Mouse (Mus musculus) lung, postnatal 4 days (tissue): ENCODE measurements around the gene Pde4b.

ENCODE experiments used
- DNase-seq, 2 experiments: peaks; one replicate each; pipeline ENCODE4 v3.0.0; 2021

Gene Pde4b

DNA sequence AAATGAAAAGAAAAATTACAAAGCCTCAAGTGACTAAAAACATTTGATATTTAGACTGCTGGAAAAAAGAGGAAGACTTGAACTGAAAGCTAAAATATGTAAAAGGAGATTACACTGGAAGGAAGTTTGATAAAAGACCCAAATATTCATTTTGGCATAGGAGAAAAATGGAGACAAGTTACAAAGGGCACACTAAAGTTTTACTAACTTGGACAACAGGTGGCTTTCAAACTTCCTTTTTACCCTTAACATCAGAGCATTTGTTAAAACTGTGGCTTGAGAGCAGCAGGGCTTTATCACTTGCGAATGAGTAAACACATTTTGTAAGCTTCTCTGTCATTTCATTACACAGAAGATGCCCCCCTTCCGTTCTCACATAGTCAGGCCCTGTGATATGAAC, 492.4 kb downstream of the Pde4b start:
- DNase-seq: no peak

DNA sequence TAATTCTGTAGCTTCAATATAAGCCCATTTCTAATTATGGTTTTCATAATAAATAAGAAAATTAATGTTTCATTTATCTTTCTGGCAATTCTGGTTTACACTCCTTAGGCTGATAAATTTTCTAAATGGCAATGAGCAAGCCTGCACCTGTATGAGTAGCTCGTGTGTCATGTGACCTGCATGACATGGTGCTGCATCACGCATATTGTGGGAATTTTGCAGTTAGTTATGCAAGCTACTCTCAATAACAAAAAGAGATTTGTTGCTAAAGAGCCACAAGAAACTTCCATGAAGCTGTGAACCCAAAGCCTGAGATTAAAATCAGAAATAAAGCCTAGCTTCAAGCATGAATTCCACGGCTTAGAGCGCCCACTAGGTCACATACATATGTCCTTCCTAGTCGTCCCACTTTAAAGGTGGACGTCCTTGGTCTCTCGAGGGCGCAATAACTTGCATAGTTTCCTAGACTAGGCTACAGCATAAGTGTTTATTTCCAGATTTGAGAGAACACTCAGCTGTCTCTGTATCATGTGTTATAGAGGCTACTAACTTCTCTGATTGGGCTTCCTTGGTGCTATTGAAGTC, 494.9 kb downstream of the Pde4b start:
- no peak for DNase-seq

DNA sequence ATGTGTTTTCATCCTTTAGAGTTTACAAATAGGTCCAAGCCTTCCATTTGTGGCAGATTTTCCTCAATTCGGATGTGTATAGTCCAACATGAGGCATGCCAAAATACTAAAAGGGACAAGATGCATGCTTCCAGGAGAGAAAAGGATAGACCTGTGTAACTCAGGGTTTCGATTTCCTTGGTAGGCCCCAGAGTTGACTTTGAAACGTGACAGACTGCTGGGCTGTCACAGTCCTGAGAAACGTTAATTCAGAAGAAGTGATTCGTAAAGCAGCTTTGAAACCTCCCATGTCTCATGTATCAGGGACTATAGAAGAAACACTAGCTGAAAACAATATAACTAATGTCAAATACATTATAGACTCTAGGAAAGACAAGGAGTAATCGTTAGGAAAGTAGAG, 495.6 kb downstream of the Pde4b start:
- DNase-seq: no peak

DNA sequence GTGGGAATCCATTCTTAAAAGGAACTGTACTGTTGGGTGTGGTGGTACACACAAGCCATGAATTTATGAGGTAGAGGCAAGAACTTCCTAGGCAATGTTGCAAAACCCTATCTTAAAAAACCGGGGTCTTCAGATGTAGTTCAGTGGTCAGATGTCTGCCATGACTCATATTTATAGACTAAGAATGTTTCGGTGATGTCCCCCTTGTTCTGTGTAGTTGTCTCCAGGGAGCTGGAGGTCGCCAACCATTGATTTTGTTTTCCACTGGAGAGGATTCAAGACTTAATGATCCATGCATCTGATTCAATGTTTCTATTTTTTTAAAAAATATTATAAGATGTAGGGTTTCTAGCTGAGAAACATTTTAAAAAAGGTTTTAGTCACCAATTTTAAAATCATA, 496.1 kb downstream of the Pde4b start:
- no peak for DNase-seq

DNA sequence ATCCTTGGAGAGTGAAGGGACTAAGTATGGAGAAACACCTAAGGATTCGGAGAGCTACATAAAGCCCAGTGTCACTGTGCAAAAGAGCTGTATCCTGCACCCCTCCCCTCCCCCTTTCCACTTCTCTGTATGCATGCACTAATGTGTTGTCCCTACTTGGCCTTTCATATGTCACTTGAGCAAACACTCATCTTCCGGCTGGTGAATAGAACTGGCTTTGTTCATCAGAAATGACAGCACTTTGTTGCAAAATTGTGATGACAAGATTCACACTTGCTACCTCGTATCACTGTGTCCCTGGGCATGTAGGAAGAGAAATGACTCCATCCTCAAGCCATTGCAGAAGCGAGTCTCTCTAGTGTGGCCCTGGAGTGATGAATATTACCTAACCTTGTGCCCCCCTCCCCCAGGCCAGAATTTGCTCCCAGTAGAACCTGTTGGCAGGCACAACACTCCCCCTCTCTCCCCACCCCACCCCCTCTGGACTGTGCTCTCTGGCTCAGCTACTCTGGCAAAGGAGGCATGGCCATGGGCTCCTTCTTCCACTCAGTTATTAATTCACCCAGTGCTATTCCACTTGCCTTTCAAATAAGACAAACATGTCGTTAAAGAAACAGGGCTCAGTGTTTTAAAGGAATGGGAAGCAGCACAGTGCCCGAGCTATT, 497.4 kb downstream of the Pde4b start:
- DNase-seq: no peak

DNA sequence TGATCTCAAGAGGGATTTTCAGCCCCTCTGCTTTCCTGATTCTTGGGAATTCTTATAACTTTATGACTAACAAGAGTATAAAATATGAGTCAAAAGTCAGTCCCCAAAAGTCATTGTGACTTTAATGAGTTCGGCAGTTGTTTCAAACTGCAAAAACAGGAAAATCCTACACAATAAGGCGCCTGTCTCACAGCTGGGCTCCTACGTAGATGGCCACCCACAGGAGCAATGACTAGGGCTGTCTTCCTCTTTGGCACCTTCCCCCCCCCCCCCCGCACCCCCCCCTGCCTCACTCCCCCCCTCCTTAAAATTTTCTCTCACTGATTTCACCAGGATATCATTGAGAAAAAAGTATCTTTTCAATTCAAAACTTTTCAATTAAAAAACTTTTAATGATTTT, 498.2 kb downstream of the Pde4b start:
- DNase-seq: no peak

DNA sequence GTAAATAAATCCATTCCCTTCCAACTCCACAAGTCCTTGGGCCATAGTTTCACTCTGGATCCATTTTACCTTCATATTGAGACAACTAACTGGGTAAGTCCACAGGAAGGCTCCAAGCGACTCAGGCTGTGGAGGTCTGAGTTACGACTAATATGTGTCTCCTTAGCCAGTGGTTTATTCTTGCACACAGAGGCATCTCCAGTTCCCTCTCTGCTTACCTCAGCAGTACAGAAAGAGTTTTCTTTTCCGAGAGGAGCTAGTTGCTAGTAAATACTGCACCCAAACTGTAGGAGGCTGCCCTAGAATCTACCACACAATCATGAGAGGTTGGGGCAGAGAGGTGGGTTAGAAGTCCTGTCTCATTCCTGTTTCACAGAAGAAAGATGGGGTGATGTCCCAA, 499.4 kb downstream of the Pde4b start:
- DNase-seq: no peak

DNA sequence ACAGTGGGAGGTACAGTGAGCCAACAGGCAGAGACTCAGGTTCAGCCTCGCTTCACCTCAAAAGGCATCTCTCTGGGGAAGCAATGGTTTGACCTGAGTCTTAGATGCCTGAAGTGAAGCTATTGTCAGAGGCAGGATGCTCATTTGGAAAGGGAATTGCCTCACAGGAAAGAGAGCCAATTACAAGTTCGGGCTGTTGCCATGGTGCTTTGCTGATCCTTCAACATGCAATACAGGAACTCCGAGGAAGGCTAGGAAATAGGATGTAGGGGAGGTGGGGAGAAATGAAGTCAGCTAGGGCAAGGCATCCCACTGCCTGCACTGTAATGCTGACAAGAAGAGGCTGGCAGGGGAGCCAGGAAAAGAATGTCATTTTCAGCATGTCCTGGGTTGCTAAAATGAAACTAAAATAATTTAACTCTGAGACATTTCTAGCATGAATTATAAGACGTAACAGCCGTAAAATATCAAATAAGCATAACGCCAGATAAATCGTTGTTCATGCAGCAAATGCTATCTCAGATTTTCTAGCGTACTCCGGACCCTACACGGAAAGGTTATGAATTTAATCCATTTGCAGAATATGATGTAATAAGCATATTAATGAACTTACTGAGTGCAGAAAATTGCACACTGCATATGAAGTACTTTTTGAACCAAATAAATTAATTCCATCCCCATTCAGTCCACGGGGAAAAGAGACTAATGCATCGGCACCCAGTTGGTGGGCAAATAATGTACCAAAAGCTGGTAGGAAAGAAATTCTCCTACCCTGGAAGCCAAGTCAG, 501.5 kb downstream of the Pde4b start:
- DNase-seq: peak; percentile 43 to 54

DNA sequence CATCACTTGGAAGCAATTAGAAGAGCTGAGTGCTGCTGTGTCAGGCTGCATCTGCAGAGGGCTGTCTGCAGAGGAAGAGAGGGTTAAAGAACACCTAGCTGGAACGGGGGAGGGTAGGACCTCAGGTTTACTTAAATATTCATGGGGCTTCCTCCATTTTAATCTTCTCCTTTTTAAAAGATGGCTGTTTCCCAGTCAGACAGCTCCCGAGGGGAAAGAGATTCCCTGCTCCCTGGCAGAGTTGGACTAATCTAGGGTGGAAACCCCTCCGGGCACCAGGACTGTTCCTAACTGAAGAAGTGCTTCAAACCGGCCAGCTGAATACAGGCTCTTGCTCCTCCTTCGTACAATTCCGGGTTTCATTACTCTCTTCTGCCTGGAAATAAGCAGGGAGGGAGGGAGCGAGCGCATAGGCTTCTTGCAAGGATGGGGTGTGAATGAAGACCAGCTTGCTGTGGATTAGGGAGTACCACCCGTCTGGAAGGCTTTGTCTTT, 502.2 kb downstream of the Pde4b start:
- no peak for DNase-seq

DNA sequence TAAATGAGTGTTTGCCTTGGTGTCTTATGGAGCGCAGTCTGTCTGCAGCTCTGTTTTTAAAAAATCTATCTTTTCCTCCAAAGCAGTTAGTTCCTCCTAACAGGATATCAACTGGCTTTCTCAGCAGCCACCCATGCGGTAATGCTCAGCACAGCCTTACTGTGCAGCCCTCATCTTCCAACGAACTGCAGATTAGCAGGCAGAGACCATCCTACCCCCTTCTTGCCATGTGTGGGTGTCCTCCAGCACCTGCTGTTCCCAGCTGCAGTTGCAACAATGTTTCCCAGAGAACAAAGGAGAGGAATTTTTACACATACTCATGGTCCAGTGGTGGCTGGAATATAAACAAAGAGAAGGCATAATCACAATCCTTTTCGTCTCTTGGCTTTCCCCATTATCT, 504.5 kb downstream of the Pde4b start:
- no peak for DNase-seq

DNA sequence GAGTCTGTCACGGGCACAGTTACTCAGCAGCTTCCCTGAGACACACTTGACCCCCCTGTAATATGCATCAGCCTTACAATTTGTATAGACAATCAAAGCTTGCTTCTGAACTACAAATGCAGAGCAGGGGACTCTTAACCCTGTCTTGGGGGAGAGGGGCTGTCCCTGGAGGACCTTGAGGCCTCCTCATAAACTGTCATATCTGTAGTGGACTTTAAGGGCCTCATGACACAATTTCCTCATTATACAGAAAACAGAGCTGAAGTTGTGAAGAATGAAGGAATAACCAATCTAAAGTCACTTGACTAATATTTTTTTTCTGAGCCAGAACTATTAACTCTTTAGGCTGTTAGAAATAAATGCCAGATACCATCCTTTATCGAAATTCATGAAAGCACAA, 505.2 kb downstream of the Pde4b start:
- DNase-seq: no peak

DNA sequence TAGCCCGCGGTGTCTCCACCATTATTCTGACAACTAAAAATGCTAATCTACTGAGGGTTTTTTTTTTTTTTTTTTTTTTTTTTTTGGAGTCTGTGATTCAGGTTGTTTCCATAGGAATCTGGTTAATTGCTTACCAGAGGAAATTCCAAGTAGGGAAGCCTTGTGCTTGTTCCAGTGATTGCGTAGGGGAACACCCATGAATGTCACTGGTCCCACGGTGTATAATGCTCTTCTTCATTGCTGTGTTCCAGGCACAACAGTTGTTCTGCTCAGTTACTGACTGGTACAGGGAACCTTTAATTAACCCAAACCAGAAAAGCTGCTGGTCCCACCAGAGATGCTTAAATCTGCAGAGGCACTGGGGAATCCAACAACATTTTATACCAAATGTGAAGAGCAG, 506.3 kb downstream of the Pde4b start:
- no peak for DNase-seq

DNA sequence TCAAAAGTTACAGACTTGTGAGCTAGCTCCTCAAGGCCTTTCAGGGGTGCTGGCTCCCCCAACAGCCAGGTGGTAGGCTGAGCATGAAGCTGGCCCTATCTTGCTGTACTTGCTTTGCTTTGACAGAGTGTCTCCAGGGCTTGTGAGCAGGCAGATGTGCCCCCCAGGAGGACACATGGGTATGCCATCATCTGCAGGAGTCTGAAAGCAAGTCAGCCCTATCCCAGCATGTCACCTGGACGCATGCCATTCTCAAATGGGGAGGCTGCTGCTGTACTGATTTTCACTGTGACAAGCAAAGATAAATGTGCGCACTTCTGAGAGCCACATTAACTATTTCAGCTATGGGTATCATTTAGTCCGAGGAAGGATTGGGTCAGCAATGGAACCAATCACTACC, 507.2 kb downstream of the Pde4b start:
- DNase-seq: no peak

DNA sequence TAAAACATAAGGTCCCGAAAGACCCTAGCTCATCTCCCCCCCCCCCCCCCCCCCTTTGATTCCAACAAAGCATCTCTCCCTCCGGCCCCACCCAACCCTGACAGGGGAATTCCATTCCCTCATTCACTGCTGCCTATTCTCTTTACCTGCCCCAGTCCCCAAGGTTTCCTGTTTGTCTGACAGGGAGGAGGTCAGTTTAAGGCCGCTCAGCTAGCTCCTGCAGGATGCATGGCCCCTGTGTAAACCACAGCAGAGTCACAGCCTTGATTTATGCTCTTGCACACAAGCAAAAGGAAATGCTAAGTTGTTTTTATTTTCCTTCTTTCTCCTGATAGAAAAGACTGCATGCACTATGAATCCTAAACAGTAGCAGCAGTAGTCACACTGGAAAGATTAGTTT, 516.6 kb downstream of the Pde4b start:
- DNase-seq: peak in 1 of 2 experiments; percentile 34

DNA sequence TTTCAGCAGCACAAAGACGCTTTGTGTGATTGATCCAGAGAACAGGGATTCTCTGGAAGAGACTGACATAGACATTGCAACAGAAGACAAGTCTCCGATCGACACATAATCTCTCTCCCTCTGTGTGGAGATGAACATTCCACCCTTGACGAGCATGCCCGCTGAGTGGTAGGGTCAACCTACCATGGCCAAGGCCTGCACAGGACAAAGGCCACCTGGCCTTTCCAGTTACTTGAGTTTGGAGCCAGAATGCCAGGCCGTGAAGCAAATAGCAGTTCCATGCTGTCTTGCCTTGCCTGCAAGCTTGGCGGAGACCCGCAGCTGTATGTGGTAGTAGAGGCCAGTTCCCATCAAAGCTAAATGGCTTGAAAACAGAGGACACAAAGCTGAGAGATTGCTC, 517.9 kb downstream of the Pde4b start:
- no peak for DNase-seq

DNA sequence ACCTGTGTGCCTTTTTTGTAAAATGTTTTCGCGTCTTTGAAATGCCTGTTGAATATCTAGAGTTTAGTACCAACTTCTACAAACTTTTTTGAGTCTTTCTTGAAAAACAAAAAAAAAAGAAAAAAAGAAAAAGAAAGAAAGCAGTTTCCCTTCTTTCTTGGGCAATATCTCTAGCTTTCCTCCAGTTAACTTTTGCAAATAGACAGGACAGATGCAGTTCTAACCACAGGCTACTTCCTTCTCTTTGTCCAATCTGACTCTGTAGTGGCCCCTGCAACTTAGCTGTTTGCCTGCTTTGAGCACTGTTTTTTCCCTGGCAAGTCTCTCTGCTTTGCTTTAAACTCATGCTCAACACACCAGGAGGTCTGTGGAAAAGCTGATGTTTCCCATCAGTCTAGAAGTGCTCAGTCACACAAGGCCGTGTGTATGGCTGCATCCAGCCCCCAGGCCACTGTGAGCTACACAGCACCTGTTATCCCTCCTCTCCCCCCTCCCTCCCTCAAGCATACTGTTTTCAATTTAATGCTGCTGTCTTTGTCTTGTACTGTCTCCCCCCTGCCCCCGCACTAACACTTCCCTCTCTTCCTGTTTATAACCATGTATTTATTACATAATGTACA, 518.5 kb downstream of the Pde4b start:
- no peak for DNase-seq

DNA sequence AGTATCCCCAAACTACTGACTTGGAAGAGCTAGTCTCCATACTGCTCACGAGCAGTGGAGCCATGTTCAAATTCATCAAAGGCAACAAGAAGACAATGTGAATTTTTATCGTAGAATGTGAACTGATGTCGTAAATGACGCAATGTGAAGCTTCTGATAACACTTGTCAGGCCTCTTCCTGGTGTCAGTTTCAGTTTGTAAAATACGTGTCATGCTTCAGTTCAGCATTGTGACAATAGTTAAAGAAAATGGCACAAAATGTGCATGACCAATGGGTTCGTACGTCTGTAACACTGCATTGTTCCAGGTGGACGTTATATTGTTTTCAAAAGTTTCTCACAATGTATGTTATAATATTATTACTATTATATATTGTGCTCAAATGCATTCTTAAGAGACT, 519.5 kb downstream of the Pde4b start:
- no peak for DNase-seq

DNA sequence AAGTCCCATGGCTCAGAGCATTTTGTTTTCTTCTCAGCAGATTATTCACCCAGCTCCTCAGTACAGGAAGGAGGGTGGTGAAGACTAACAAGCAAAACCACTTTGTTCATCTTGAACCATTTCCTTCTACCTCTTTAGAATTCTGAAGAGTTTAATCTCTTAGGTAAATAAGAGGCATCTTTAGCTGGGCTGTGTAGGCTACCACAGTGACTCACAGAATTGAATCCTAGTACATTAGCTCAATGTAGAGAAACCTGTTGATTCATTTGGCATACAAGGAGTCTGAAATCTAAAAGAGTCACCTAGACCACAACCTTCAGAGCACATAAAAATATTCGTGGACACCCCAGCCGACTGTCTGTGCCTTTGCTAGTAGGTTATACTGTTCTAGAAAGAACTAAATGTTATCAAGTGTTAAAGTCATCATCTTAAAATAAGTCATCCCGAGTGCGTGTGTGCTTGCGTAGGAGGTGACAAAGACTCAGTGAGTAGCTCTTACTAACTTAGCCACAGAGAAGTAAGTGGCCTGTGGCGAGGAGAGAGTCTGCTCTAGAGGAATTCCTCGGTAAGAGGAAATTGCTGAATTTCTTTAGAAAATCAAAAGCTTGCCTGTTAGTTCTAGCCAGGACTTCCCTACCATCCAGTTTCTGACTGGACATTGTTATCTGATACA, 520.5 kb downstream of the Pde4b start:
- DNase-seq: no peak

DNA sequence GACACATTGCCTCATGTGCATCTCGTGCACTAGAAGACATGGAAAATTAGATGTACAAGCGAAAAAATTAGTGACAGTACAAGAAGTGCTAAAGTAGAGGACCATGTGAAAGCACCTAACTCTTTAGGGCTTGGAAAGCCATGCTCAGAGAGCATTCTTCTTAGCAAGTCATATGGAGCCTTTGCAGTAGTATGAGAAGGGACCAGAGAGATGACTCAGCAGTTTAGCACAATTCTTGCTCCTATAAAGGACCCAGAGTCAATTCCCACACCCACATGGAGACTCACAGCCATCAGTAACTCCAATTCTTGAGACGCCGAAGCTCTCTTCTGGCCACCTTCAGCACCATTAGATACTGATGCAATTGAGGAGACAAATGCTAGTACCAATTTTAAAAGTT, 525.3 kb downstream of the Pde4b start:
- no peak for DNase-seq

DNA sequence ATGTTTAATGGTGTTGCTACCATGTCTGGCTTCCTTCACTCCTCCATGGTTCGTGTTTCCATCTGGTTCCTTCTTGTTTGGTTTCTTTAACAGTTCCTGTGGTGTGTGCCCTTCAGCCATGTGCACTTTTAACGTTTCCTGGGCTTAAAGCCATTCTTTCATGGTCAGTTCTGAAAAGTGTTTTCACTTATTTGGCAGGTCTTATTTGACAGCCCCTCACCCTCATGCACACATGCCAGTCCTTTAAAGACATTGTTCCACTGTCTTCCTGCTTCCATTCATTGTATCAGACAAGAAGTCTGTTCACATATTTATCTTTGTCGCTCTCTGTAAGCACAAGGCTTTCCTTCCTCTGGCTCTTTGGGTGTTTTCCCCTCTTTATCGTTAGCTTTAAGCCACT, 530.4 kb downstream of the Pde4b start:
- no peak for DNase-seq

DNA sequence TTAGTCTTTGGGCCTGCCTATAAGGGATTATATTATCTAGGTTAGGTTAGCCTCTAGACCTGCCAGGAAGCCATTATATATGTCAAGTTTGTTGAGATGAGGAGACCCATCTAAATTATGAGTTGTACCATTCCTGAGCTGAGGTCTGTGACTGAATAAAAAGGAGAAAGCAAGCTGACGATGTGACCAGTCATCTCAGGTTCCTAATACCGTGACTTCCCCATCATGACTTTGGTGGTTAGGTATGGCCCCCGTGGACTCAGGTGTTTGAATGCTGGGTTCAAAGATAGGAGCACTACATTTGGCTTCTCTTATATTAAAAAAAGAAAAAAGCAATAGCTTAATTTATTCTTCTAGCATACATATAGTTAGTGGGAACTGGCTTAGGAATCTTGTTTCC, 531.3 kb downstream of the Pde4b start:
- no peak for DNase-seq

DNA sequence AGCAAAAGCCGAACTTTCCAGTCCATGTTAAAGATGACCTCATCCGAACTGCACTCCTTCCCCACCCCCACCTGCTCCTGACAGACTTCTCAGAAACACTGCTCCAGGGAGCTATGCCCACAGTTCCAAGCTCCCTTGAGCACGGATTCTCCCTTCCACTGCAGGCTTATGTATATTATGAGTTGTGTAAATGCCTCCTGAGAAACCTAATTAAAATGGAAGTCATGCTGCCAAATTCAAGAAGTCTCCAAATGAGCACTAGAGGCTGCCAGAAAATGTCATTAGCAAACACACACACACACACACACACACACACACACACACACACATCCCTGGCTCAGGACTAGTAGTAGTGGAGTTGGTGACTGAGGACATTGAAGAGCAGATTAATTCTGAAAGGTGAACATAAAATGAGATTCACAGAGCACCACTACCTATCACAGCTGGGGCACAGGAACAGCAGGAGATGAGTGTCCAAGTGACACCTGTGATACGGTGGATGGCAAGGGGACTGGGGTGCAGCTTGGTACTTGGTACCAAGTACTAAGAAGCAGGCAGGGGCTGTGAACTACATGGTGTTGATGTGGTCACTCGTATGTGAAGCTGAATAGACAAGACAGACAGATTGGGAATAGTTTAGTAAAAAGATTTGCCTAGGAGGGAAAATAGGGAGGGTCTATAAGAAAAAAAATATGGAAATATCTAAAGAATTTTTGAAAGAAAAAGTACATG, 533.0 kb downstream of the Pde4b start:
- DNase-seq: no peak

DNA sequence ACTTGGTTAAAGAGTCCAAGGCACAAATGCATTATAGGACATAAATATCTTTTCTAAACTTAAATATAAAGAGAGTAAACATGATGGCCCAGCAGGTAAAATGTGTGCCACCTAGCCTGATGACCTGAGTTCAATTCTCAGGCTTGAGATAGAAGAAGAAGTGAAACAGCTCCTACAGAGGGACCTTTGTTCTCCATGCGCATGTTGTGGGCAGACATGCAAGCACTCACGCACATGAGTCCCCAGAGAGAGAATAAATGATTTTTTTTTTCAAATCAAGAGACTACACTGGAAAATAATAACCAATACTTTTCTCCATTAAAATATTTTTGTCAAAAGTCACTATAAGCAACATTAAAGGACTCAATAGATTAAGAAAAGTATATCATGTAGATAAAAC, 533.8 kb downstream of the Pde4b start:
- no peak for DNase-seq
